Mouse (Mus musculus) stomach, postnatal 0 days (tissue): ENCODE measurements at regions not wholly inside any gene's neighbourhood (a gene's known extent, or its start where the extent isn't known, plus 50 kb on each side); places are given as distances from the start of the nearest gene placed in this dataset.

Source experiments
- ATAC-seq: fragments of 200-750 bp; cut with Nextera tagmentation; 2 replicates; pipeline ENCODE4 v1.8.0; 2017; ENCODE audit not compliant: low FRiP score, low TSS enrichment
- DNase-seq: peaks from one replicate; pipeline ENCODE4 v3.0.0-alpha.2; 2016; ENCODE audit warnings: low spot score
- H3K27ac ChIP-seq: fragments of 300-500 bp; sonication (generic); replicated peaks from 2 replicates; pipeline ENCODE4 v1.5.1; 2014; ENCODE audit warnings: mild to moderate bottlenecking, control low read depth
- H3K27me3 ChIP-seq: fragments of 300-500 bp; sonication (generic); 2 replicates; pipeline ENCODE4 v1.6.1; 2014; ENCODE audit warnings: low read length; ENCODE audit not compliant: control insufficient read depth, insufficient read depth
- H3K36me3 ChIP-seq: fragments of 300-500 bp; sonication (generic); 2 replicates; pipeline ENCODE4 v1.6.1; 2014; ENCODE audit warnings: low read length, mixed read lengths; ENCODE audit not compliant: control insufficient read depth, insufficient read depth
- H3K4me1 ChIP-seq: fragments of 300-500 bp; sonication (generic); replicated peaks from 2 replicates; pipeline ENCODE4 v1.6.1; 2014; ENCODE audit warnings: antibody characterized with exemption; ENCODE audit not compliant: control insufficient read depth, insufficient read depth
- H3K4me2 ChIP-seq: fragments of 300-500 bp; sonication (generic); replicated peaks from 2 replicates; pipeline ENCODE4 v1.6.1; 2014; ENCODE audit warnings: low read depth, mild to moderate bottlenecking, control low read depth, moderate library complexity
- H3K4me3 ChIP-seq: fragments of 300-500 bp; sonication (generic); 2 replicates; pipeline ENCODE4 v1.5.1; 2014; ENCODE audit warnings: low read depth, low read length, control low read depth
- H3K9ac ChIP-seq: fragments of 300-500 bp; sonication (generic); 2 replicates; pipeline ENCODE4 v1.6.1; 2014; ENCODE audit warnings: mild to moderate bottlenecking, low read length, control low read depth, mixed read lengths
- H3K9me3 ChIP-seq: fragments of 300-500 bp; sonication (generic); 2 replicates; pipeline ENCODE4 v1.6.1; 2016; ENCODE audit warnings: low read length; ENCODE audit not compliant: control insufficient read depth
- CTCF ChIP-seq: IDR thresholded peaks from 2 replicates; pipeline ENCODE4 v1.5.1; 2016; ENCODE audit warnings: antibody characterized with exemption, low read depth, mild to moderate bottlenecking, moderate library complexity
- EP300 ChIP-seq: optimal IDR thresholded peaks from 2 replicates; pipeline ENCODE3; 2016; ENCODE audit warnings: antibody characterized with exemption
- WGBS: fragments of 180-500 bp; shearing (Covaris S2); extraction: QIAGEN DNeasy Blood & Tissue Kit; methylation state at CpG from one replicate; pipeline ENCODE4 v1.1.7; 2014; 5-methylcytosine and 5-hydroxymethylcytosine counted together

DNA sequence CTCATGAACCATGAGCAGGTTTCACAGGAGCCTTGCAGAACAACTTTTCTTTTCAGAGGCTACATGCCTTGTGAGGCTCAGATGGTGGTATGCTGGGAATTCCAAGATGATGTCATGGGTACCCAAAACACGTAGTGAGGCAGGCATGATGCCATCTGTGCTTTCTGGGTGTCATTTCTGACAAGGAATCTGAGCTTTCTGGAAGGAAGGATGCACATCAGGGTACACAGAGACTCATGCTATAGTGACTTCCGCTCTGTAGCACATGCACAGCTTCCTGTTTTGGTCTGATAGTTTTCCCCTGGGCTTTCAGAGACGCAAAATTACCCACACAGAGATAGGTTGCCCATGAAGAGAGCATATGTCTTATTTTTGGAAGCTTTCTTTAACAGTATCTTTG lies 70.8 kb upstream of the Satb1 start:
- DNase-seq (no peak), ATAC-seq (no peak)
- Histone ChIP-seq H3K27ac (no peak overlapping the region), H3K4me3 (no peak overlapping the region), H3K27me3 (no peaks in the 10 kb centered on the region), H3K9ac (no peak overlapping the region), H3K9me3 (no peaks in the 10 kb centered on the region), H3K36me3 (no peaks in the 10 kb centered on the region), H3K4me2 (no peak overlapping the region), H3K4me1 (no peaks in the 10 kb centered on the region)
- WGBS, result 61% methylated on average over 3 of the region's 3 CpGs
- TF ChIP-seq EP300, result no peak
- TF ChIP-seq CTCF, result no peak

DNA sequence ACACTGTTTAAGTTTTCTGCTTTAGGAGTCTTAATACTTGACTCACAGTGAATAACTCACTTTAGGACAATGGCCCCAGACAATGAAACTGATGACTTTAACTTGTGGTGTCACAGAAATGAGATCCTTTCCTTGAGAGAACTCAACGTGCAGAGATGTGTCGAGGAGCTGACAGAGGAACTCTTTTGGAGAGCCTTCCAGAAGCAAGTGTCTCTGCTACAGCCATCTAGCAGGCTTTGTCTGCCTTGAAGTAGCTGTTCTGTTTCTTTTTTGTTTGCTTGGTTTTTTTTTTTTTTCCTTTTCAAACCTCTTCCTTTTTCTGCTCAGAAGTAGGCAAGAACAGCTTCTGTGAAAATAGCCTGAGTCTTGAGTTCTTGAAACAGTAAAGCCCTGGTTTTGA lies 66.3 kb upstream of the Satb1 start:
- H3K36me3 ChIP-seq, result no peaks in the 10 kb centered on the region
- no peak for TF ChIP-seq CTCF
- no peak for TF ChIP-seq EP300
- 63% methylated on average over 2 of the region's 2 CpGs for WGBS

DNA sequence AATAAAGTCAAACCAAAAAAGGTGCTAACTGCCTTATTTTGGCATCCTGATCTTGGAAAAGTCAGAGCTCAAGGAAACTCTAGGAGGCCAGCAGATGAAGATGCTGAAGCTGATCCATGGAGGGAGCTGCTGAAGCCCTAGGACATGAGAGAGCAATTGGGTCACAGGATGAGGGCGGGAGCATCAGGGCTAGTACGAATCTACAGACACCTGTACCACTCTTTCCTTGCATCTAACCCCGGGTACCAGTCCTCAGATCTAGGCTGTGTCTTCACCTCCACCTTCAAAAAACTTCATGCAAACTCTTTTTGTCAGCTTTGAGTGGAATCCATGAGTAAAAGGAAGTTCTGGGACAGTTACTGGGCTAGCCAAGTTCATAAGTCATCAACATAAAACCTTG lies 63.1 kb upstream of the Satb1 start:
- Histone ChIP-seq H3K4me3 (no peak overlapping the region), H3K9me3 (no peaks in the 10 kb centered on the region), H3K27me3 (no peaks in the 10 kb centered on the region), H3K4me1 (no peaks in the 10 kb centered on the region), H3K36me3 (no peaks in the 10 kb centered on the region), H3K9ac (no peak overlapping the region), H3K27ac (no peak overlapping the region), H3K4me2 (no peak overlapping the region)
- 85% methylated on average over 3 of the region's 3 CpGs for WGBS
- DNase-seq (no peak), ATAC-seq (no peak)
- TF ChIP-seq CTCF (no peak), EP300 (no peak)

More for the DNA sequence above, 66.3 kb upstream of the Satb1 start:
- no peak overlapping the region for H3K27ac ChIP-seq
- H3K27me3 ChIP-seq, result no peaks in the 10 kb centered on the region
- H3K9ac ChIP-seq, result no peak overlapping the region
- DNase-seq (no peak), ATAC-seq (no peak)
- no peaks in the 10 kb centered on the region for H3K9me3 ChIP-seq
- no peak overlapping the region for H3K4me2 ChIP-seq
- no peaks in the 10 kb centered on the region for H3K4me1 ChIP-seq
- no peak overlapping the region for H3K4me3 ChIP-seq

DNA sequence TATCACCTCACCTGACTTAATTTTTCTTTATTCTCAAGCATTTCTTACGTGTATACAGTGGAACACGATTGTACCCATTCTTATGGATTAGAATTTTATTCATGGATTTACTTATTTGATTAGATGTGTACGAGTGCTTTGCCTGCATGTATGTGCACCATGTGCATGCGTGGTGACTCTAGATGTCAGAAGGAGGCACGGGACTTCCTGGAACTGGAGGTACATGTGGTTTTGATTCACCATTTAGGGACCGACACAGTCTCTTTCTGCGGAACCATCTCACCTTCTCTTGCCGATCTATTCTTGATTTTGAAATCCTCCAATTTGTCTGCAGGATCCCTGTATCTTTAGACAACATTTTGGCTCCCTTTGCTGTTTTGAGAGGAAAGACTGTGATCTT lies 61.2 kb upstream of the Satb1 start:
- H3K9me3 ChIP-seq, result no peaks in the 10 kb centered on the region
- 93% methylated on average over 8 of the region's 8 CpGs for WGBS
- no peak for ATAC-seq

DNA sequence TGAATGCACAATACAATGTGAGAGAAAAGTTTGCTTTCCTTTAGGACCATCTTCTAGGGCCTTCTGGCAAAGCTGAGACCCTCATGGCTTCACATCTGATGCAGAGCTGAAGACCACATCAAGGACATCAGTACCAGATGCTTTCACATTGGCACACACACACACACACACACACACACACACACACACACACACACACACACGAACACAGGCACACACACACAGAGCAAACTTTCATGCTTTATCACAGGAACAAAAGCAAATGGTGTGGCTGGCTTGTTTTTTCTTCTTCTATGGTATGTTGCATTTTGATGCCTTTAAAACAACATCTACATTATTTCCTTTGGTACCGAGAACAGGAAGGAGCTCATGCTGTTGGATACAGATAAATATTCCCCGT lies 59.8 kb upstream of the Satb1 start:
- no peak overlapping the region for H3K4me2 ChIP-seq
- H3K9me3 ChIP-seq, result no peaks in the 10 kb centered on the region
- no peak for DNase-seq
- ATAC-seq, result no peak
- no peaks in the 10 kb centered on the region for H3K36me3 ChIP-seq
- TF ChIP-seq EP300, result no peak
- TF ChIP-seq CTCF, result no peak
- H3K27me3 ChIP-seq, result no peaks in the 10 kb centered on the region
- H3K4me3 ChIP-seq, result no peak overlapping the region
- H3K27ac ChIP-seq, result no peak overlapping the region
- H3K4me1 ChIP-seq, result no peaks in the 10 kb centered on the region
- no peak overlapping the region for H3K9ac ChIP-seq
- 62% methylated on average over 3 of the region's 3 CpGs for WGBS

More for the DNA sequence above, 61.2 kb upstream of the Satb1 start:
- no peaks in the 10 kb centered on the region for H3K36me3 ChIP-seq
- no peaks in the 10 kb centered on the region for H3K4me1 ChIP-seq
- no peaks in the 10 kb centered on the region for H3K27me3 ChIP-seq
- no peak overlapping the region for H3K9ac ChIP-seq
- H3K27ac ChIP-seq, result no peak overlapping the region
- TF ChIP-seq CTCF (no peak), EP300 (no peak)
- H3K4me2 ChIP-seq, result no peak overlapping the region
- H3K4me3 ChIP-seq, result no peak overlapping the region
- no peak for DNase-seq

DNA sequence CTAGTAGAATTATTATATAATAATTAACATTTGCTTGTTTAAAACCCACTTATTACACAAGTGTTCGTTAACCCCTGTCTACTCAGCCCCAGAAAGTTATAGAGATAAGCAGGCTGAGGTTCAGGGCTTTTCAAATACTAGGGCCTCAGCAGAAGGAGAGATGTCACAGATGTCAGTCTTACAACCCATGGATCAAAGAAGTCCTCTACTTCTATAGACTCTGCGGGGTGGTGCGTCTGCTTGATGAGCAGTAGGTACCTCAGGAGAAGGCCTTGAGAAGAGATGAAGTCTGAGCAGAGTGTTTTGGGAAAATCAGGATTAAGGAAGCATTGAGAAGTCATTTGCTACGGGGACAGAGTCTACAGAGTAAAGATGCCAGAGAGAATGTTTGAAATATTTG lies 59.1 kb upstream of the Satb1 start:
- Histone ChIP-seq H3K27ac (no peak overlapping the region), H3K9me3 (no peaks in the 10 kb centered on the region), H3K27me3 (no peaks in the 10 kb centered on the region), H3K4me1 (no peaks in the 10 kb centered on the region), H3K4me3 (no peak overlapping the region), H3K36me3 (no peaks in the 10 kb centered on the region), H3K4me2 (no peak overlapping the region), H3K9ac (no peak overlapping the region)
- ATAC-seq (no peak), DNase-seq (no peak)
- TF ChIP-seq CTCF (no peak), EP300 (no peak)
- WGBS, result 64% methylated on average over 4 of the region's 4 CpGs
